Mouse (Mus musculus) spleen, embryonic (tissue): Measurements from ENCODE around the gene Arhgdib.

Experiments
- CTCF ChIA-PET: fragments of 350-600 bp; sonication (Branson Sonifier 250); formaldehyde crosslinking; loops from one replicate; lab custom pipeline; 2022; lab: Charles Lee

Arhgdib gene

DNA sequence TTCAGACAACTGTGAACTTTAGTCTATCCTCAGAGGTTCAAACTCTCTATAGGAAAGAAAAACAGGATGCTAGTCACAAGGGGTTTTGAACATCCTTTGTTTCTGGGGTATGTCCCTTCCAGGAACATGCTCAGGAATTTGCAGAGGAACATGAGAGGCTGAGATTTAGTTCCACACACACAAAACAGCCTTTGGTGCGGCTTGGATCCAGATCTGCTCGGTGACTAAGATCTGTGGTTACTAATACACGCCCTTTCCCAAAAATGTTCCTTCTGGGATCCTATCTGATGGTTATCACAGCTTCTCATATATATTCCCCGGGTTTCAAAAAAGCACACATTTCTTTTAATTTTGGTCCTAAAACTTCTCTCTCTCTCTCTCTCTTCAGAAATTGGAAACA is 43.9 kb downstream of the Arhgdib start:
- CTCF ChIA-PET: no interaction called here

DNA sequence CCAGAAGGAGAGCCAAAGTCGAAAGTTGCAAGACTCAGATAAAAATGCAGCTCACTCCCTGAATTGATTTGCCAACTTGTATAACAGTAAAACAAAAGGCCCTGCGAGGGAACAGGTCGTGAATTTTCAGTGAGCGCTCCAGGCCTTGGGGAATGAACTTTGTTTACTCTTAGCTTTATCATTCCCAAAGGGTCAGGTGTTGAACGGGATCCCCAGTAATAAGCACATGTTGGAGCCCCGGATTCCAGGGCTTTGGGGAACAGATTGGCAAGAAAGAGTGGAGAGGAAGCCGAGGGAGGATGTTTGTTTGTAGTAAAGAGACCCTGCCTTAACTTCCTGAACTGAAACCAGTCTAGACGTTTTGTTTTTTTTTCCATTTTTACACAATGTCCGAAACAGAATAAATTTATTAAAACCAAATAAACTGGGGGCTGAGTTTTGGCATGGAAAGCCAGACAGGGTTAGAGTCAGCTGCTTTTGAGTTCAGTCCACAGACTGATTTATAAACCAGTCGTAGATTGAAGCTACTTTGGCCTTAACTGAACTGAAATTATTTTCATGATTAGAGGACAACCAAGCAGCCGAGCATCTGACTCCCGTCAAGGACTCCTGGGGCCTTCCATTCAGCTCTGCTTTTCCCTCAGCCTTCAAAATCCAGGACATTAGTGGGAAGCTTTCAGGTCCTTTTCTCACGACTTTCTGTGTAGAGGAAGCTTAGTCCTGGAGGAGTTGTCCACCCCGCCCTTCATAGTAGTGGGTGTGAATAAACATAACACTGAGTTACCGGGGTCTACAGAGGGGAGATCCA is 47.0 kb downstream of the Arhgdib start:
- CTCF ChIA-PET: interaction anchor here (0.5 to 0.6 kb wide), 2 partner anchors 60 to 1144 kb away, joined by 3 to 5 read pairs; no protein-coding TSS in a partner anchor

DNA sequence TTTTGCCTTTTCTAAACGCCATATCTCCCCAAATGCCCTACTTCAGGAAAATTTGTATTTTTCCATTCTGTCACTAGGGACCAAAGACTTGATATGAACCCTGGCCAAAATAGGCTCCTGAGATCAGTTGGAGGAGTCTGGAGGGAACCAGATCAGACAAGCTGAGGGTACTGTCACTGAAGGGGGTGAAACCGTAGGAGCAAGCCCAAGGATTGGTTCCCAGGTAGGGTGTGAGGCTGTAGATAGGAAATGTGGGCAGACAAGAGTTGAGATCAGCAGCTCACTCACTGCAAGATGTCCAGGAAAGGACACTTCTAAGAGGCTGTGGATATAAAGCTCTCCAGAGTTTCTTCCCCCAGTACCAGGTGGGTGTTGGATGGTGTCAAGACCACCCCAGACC is 49.7 kb downstream of the Arhgdib start:
- CTCF ChIA-PET: no interaction called here

DNA sequence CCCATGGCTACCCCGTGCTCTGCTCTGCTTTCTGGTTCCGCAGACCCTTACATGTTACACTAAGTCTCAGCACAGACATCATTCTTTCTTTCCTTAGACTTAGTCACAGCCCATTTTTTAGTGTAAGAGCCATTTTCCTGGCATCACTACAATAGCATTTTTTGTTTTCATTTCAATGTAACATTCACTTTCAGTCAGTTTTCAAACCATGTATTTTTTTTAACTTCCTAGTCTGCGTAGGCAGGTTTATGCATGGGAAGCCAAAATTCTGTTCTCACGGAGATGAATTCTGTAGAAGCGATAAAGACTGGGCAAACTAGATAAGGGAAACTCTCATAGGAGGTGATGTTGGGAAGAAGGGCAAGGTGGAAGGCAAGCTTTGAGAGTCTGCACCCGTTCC is 52.1 kb downstream of the Arhgdib start:
- CTCF ChIA-PET: no interaction called here

DNA sequence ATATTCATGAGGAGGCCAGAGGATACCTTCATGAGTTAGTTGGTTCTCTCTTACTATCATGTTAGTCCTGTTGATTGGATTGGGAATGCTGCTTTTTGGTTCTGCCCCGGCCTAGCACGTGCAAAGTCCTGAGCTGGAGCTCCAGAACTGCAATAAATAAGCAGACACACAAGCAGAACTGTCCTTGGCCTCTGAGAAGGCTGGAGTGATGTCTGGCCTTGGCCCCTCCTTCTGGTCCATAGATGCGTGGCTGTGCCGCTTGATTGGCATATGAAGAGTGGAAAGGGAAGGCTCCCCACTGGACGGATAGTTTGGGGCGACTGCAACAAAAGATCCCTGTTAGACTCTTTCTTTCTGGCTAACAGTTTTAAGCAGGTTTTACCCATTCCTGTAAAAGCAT is 52.6 kb downstream of the Arhgdib start:
- CTCF ChIA-PET: no interaction called here

DNA sequence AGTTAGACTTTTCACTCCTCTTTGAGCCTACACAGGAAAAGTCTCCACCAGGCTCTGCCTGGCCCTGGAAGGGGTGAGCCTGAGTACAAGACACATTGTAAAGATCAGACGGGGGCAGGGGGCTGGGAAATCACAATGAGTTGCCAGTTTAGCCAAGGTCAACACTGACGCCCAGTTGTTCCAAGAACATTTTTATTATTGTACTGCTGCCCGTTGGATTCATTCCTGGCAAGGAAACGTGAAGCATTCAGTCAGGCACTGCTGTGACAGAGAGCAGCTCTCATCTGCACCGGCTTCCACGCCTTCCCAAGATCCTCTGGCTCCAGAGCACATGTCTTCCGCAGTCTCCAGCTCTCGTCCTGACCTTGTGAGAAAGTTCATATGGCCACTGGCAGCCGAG is 53.8 kb downstream of the Arhgdib start:
- CTCF ChIA-PET: no interaction called here

DNA sequence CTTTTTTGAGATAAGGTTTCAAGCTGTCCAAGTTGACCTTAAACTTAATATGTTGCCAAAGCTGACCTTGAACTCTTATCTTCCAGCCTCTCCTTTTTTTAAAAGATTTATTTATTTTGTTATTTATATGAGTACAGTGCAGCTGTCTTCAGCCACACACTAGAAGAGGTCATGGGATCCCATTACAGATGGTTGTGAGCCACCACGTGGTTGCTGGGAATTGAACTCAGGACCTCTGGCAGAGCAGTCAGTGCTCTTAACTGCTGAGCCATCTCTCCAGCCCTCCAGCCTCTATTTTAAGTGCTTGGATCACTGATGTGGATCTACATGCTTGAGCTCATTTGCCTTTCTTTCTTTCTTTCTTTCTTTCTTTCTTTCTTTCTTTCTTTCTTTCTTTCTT is 56.9 kb downstream of the Arhgdib start:
- CTCF ChIA-PET: interaction anchor here (0.6 kb wide), 1 partner anchor 82 kb away, joined by 9 read pairs; no protein-coding TSS in a partner anchor

DNA sequence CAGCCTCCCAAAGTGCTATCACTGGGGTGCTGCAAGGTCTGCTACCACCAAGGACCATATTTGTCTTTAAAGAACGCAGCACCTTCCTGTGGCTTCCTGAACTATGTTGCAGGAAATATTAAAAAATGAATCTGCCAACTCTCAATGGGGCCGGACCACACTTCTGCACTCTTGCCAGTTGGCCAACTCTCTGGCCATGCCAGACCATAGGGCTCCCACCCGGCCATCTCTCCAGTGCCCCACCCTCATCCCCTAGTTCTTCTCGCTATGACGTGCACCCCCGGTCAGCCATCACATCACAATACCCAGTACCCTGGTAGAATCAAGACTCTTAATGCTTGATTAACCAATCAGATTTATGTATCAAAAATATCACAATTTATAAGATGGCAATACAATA is 57.7 kb downstream of the Arhgdib start:
- CTCF ChIA-PET: no interaction called here

DNA sequence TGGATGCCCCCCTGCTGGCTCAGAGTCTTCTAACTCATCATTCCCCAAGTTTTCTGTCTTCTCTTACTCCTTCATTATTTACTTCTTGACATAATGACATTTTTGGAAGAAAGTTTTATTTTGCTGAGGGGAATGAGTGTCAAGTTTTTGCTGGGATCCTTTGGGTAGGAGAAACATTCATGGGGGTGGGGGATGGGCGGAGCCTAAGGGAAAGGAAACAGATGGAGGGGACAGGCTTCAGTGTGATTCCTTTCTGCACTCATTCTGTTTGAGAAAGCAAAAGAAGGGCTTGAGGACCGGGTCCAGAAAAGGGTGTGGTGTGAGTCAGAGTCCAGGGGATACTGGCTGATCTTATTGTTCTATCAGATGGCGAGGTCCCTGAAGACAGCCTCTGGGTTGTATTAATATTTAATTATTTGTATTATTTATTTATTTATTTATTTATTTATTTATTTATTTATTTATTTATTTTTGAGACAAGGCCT is 58.2 kb downstream of the Arhgdib start:
- CTCF ChIA-PET: no interaction called here

DNA sequence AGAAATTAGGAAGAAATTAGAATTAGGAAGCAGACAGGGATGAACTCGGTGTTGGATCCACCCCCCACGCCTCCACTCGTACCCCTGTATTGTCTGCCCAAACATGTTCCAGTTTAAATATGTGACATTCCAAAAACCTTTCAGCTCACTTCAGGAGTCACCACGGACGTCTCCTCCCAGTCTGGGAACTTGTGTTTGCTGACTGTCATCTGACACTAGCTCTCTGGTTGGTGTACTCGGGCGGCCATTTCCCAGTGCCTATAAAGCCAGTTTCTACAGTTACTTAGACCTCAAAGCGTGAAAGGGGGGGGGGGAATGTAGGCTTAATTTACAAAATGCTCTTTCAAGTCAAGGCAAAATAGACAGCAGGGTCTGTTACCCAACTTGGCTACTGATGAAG is 60.0 kb downstream of the Arhgdib start:
- CTCF ChIA-PET: no interaction called here

DNA sequence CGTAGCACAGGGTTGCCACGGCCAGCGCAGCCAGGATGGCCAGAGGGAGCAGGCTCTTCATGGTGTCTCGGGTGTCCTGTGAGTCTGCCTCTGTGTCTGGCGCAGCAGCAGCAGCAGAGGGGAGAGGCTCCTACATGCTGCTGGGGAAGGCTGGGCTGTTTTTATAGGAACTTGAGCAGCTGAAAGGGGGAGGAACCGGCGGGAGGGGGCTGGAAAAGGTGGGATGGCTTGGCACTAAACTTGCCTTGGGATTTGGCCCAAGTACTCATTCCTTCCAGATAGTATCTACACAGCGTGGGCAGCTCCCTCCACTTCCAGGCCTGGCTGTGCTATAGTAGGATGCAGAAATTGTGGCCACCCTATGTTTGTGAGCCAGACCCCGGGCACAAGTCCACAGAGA is 66.0 kb downstream of the Arhgdib start, which contains the start of gene Mgp:
Gene Mgp (minus strand): TSS at position 154 of the 400 bp plus-strand sequence.
- CTCF ChIA-PET: no interaction called here

DNA sequence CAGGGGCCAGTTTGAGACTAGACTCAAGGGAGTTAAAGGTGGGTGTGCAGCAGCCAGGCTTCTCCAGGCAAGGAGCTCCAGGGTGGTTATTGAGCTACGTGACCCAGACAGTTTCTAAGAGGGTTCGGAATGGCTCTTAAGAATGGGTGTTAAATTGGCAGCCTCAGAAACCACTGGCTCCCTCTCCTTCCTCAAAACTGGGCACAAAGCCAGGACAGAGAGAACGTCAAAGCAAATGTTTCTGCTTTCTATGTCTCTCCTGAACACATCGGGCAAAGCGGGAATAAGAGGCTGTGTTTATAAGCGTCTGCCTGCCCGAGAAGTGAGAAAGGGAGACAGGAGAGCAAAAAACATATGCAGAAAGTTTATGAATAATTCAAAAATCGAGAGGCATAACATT is 67.1 kb downstream of the Arhgdib start:
- CTCF ChIA-PET: interaction anchor here (0.6 kb wide), 1 partner anchor 107 kb away, joined by 5 read pairs; no protein-coding TSS in a partner anchor
